Mouse (Mus musculus) yolk sac, embryonic 10.5 days (tissue): ENCODE data around the gene Psmb6.

Experiments
- DNase-seq: peaks from one replicate; pipeline ENCODE4 v3.0.0-alpha.2; 2017; ENCODE audit warnings: low spot score

Gene Psmb6

DNA sequence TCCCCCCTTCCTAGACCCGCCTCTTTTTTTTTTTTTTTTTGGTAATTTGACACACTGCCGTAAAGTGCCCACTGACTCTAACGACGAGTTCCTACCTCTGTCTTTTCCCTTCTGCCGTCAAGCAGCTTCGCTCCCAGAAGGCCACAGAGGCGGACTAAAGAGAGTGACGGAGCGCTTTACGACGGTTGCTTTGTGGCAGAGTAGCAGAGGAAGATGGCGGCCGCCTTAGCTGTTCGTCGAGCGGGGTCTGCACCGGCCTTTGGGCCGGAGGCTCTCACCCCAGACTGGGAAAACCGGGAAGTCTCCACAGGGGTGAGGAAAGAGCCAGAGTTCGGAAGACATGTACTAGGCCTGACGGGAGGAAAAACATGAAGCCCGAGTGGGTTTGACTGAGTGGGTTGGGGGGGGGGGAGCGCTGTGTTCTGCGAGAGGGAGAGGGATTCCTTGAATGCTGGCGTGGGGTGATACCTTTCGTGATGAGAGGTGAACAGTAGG, at the start of gene Psmb6:
Gene Psmb6 (plus strand): TSS at position 184 of the 495 bp plus-strand sequence.
- DNase-seq = peak; percentile 95

DNA sequence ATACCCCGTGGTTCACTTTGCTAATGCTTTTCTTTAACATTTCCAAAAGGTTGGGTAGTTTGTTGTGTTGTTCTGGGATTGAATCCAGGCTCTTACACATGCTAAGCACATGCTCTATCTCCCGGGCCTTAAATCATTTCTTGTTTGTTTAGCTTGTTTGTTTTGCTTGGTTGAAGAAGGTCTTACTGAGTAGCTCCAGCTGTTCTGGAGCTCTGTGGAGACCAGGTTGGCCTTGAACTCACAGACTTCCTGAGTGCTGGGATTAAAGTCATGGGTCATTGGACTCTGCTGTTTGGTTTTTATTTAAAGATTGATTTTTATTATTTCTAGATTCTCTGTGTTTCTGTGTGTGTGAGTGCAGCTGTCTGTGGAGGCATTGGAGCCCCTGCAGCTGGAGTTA, 39.7 kb upstream of the Psmb6 start:
- no peak for DNase-seq

DNA sequence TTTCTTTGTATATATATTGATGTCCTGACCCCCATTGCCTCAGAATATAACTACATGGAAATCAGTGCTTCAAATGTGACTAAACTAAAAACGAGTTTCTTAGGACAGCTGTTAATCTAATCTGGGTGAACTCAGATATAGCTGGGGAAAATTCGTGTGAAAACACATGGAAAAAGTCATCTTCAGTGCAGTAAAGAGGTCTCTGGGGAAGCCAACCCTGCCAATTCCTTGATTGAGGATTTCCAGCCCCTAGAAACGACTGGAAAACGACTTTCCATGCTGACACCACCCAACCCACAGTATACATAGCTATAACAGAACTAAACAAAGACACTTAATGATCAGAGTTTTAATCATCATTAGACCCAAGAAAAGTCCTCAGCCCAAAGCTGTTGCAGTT, 37.4 kb upstream of the Psmb6 start:
- no peak for DNase-seq

DNA sequence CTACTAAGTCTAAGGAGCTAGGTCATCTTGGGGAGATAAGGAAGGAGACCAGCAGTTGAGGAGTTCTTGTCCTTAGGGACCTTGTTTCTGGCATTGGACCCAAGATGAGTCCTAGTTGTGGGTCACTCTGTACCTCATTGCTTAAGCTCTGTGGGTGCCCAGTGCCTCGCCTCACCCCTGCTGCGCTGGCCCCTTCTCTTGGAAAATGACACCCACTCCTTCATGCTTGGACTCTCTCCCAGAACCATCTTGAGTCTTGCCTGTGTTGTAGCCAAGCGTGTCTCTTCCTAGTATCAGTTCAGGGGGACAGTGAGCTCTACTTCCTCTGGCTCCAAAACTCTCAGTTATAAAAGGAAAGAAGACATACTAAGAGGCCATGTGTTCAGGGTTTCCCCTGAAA, 36.0 kb upstream of the Psmb6 start:
- DNase-seq = no peak

DNA sequence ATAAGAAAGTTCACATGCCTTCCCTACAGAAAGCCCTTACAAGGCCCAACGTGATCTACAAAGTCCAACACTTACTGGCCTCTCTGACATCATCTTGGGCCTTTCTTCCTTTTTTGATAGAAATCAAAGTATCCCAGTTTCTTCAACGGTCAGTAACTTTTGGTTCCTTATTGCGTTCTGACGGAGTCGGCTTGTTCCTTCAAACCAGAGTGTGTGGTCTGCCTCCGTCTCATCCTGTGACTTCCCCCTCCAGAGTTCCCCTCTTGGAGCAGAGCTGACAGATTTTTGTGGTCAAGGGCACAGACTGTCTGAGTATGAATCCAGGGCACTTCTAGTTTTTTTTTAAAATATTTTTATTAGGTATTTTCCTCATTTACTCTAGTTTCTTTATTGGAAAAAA, 35.5 kb upstream of the Psmb6 start:
- no peak for DNase-seq

DNA sequence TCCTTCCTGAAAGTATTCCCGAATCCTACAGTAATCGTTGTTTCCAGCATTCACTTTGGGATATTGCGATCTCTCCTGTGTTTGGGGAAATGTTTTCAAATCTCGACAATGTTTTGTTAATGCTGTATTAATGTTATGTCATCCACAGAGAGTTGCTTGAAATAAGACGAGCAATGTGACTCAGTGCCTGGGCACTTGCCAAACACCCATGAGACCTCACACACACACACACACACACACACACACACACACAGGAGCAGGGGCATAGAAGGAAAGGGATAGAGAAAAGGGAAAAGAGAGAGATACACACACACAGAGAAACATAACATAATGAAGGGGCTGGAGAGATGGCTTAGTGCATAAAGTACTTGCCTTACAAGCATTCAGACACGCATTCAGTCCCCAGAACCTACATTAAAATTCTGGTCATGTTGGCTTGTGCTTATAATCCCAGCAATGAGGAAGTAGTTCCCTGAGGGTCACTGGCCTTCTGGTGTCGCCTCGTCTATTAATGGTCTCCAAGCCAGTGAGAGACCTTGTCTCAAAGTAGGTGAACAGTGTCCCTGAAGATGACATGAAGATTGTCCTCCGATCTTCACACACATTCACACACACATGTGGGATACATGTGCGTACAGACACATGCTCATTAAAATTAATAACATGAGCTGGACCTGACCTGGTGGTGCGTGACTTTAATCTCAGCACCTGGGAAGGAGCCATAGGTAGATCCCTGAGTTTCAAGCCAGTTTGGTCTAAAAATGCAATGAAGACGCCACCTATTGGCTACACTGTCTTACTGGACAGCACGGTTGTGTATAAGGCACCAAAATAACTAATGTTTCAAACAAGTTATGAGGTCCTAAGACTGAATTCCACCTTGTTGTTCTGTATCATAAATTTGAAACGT, 25.3 kb upstream of the Psmb6 start:
- no peak for DNase-seq

DNA sequence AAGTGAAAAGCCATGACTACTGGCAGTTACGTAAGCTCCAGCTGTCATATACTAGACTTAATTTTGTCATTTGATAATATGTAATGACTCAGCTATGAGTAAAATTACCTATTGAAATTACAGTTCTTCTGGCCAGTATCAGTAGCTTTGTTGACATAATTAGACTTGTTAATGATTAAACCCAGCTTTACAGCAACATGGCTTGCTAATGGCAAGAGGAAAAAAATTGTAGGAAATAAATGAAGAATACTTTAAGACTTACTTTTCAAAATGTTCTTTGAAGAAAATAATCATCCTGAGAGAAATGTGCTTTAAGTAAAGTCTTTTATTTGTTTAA, 24.7 kb upstream of the Psmb6 start:
- no peak for DNase-seq

DNA sequence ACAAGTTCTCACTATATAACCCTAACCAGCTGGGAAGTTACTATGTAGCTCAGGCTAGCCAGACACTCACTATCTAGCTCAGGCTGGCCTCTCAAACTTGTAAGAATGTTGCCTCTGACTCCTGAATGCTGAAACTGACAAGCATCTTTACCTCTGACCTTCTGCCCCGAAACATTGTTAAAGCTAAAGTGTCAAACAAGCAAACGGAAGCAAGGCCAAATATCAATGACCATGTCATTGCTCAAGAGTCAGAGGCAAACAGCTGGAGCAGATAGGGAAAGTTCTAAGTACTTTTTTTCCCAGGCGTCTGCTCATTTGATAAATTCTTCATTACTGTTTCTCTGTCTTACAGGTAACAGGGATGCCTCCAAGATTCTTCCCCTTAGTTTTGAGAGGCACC, 23.1 kb upstream of the Psmb6 start:
- DNase-seq = peak; percentile 50

DNA sequence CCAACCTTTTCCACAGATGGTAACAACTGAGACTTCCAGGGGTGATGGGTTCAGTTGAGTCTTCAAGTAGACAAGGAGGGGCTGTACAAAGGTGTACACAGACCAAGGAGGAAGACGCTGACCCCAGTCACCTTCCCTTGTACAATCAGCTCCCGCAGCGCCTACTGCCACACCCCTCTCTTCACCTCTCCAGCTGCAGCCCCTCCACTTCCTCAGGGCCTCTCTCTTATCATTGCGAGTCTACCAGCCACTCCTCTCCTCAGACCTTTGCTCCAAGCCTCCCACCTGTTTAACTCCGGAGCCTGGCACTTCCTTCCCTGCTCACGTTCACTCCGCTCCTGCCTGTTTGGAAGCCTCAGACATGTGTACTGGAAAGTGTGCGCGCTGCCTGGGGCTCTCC, 20.2 kb upstream of the Psmb6 start, which contains the start of gene Tm4sf5:
Gene Tm4sf5 (plus strand): TSS at position 275 of the 400 bp plus-strand sequence.
- peak; percentile 74 for DNase-seq

DNA sequence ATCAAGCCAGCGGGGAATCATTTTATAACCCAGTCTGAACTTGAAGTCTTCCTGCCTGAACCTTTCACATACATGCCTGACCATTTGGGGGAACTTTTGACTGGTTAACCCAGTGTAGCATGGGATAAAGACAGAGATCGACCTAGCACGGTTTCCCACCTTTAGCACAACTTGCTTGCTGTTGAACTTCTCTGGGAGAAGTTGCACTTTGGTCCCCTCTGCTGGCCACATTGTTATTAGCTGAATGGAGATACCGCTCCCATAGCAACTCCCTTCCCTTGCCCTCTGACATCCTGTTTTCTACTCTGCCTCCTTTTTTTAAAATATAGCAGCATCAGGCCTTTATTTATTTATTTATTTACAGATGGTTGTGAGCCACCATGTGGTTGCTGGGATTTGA, 18.8 kb upstream of the Psmb6 start:
- peak; percentile 76 for DNase-seq

DNA sequence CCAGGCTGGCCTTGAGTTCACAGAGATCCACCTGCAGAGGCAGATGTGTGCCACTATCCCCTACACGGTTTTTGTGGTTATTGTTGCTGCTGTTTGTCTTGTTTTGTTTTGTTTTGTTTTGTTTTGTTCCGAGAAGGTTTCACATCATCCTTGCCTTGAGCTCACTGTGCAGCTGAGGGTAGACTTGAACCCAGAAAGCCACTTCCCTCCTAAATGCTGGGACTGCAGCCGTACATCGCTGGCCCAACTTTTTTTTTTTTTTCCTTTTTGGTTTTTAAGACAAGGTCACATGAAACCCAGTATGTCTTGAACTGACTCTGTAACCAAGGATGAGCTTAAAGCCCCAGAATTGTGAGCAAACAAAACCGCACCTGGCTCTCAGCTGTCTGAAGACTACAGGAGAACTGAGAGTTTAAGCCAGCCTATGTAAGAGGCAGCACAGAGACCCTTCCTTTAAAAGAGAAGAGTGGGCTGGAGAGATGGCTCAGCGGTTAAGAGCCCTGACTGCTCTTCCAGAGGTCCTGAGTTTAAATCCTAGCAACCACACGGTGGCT, 18.1 kb upstream of the Psmb6 start:
- DNase-seq = no peak

DNA sequence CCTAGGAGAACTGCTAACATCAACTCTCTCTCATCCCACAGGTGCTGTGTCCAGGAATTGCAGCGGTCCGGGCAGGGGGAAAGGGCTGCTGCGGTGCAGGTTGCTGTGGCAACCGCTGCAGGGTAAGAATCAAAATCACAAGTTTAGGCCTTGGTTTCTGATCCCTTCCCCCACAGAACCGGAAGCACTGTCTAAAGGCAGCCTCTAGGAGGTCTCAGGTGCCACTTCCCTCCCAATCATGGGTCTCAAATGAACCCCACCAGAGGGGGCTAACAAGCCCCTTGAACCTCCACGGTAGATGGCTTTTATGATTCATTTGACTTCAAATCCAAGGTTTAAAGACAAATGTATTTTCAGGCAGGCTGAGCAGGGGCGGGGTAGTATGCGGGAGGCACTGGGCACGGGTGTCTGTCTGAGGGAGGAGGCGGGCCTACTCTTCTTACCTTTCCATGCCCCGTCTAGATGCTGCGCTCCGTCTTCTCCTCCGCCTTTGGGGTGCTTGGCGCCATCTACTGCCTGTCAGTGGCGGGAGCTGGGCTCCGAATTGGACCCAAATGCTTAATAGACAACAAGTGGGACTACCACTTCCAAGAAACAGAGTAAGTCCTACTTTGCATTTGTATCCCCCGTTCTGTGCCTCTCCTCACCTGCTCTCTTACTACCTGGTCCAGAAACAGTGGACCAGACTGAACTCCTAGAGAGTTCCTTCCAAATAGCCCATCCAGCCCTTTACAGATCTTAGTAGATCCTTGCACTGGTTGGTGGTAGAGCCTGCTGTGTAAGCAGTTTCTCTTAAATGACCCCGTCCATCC, 15.2 kb upstream of the Psmb6 start:
- DNase-seq = peak; percentile 77

DNA sequence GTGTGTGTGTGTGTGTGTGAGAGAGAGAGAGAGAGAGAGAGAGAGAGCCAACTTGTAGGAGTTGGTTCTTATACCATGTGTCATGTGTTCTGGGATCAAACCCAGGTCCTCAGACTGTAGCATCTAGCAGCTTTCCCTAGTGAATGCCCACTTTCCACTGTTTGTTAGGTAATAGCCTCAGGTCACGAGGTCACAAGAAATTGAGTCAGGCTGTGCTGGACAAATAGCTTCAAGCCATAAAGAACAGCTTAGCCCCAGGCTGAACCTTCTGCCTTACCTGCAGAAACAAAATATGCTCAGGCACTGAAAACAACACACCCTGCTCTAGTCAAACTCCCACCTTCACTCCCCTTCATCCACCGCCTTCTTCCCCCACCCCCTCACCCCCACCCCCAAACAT, 13.9 kb upstream of the Psmb6 start:
- DNase-seq = peak; percentile 55

DNA sequence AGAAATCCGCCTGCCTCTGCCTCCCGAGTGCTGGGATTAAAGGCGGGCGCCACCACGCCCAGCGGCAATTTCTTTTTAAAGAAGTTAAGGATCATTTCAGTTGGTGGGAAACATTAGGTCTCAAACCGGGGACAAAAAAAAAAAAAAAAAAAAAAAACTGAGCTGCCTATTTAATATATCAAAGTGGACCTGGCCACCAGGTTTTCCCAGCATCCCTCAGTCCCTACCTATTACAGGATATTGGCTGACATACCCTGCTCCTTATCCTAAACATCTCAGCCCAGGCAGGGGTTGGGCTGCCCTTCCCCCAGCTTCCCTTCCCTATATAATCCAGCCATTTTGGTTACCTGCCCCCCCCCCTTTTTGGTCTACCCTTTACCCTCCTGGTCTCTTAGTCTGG, 13.3 kb upstream of the Psmb6 start:
- no peak for DNase-seq

DNA sequence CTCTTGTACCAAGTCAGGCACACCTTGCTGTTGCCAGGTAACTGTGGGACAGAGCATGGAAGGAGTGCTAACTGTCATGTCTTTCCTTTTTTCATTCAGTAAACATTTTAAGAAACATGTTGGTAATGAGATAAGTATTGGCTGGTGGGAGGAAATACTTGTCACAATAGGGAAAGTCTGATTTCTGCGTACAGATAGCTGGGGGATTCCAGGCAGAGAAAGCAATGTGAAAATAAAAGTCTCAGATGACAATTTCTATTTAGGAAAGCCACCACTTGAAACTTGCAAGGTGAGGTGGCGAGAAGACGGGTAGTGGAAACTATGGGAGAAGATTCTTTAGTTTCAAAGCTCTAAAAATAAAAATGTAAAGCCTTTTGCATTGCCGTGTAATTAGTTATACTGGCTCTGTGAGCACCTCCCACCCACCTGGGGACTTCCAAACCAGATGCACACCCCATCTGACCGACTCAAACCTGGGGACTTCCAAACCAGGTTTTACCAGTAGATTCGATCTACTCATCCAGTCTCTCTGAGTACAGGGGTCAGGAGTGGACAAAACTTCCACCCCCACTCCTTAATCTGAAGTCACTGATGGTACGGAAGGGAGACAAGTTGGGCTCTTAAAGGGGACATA, 12.3 kb upstream of the Psmb6 start:
- DNase-seq = no peak

DNA sequence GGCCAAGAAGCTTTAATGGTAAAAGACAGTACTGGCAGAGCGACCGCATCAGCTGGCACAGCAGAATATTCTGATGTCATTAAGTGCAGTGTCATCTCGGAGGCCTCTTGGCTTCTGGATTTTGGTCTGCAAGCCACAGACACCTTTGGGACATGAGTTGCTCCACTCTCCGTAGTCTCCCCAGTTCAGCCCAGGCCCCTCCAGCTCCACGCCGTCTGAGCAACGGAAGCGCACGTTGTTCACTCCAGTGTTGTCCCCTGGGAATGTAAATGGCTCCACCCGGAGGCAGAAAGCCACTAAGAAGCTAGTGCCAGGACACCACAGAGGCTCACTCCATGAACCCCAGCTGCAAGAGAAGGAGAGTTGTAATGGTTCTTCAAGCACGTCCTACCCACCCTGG, 11.6 kb upstream of the Psmb6 start:
- no peak for DNase-seq

DNA sequence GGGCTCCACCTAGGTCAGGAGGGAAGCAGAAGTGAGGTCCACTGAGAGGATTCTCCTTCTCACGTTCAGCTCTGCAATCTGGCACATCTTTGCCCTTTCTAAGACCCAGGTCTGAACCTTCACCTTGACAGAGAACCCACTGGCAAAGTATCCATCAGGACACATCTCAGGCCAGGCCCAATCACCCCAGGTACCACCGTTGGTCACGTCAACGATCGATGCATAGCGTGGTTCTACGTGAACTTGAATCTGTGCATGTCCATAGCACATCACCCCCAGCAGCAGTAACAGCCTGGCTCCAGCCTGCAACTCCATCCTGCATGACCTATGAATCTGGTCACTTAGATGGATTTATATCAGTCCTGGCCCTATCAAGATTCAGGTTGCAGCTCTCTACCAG, 10.9 kb upstream of the Psmb6 start, which contains the start of gene Vmo1:
Gene Vmo1 (minus strand): TSS at position 329 of the 400 bp plus-strand sequence.
- no peak for DNase-seq

DNA sequence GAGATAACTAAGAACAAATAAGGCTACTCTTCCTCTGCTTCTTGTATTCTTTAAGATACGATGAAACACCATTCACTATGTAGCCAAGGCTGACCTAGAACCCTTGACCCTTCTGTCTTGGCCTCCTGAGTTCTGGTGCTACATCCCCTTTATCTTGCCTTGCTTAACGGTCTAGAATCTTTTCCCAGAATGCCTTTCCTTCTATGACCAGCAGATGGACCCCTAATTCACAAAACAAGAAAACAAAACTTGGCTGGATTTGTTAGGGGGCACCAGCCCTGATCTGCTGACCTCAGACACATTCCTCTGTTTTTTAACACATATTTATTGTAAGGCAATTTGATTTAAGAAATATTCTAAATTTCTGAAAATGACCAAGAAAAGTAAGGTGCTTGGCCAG, 8.8 kb upstream of the Psmb6 start:
- peak; percentile 63 for DNase-seq

DNA sequence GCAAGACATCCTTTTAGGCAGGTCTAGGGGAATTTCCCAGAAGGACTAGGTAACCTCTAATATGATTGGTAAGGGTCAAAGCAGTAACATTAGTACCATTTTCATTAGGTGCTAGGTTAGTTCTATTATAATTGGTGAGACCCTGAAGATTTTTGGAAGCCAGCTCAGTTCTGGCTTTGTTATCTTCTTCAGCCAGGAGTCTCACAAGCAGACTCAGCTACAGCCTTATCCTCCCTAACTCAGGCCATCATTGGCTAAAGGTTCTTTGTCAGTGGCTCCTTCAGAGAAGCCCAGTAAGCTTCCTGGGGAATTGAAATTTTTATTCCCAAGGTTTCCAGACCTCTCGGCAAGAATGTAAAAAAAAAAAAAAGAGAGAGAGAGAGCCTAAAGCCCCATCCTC, 6.7 kb upstream of the Psmb6 start:
- no peak for DNase-seq

DNA sequence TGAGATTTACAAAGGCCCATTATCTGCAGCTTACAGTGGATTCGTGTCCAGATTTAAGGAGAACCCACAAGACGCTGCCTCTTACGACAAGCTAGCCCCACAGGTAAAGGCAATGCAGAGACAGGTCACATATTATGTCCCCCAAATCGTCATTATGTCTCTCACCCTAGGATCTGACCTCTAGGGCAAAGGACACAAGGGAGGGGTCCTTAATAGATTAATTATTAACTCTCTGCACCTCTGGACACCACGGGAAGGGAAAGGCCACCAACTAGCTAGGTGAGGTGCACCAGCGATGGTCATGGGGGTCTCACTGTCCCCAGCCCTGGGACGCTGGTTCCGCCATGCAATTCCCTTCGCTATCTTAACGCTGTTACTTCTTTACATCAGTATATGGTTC, 6.2 kb upstream of the Psmb6 start, which contains the start of gene Gltpd2:
Gene Gltpd2 (plus strand): TSS at position 274 of the 400 bp plus-strand sequence.
- DNase-seq = peak; percentile 81

DNA sequence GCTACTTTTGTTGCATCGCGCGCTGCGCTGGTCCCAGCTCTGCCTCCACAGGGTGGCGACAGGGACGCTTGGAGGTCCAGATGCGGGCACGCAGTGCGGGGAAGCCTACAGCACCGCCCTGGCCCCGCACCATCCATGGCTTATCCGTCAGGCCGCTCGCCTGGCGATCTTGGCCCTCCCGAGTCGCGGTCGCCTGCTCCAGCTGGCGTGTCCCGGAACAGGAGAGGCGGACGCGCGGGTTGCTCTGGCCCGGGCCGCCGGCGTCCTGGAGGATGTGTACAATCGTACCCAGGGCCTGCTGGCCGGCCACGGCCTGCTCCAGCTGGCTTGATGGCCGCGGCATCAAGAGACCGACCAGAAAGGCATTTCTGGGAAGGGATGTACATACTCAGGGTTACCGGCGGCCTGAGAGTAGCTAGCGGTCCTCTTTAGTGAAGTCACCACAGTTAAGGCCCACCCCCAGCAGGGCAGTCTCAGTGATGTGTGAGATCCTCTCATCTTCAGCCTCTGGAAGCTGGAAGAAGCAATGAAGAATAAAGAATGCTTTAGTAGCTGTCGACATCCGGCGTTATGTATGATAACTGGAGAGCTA, 4.9 kb upstream of the Psmb6 start:
- peak; percentile 64 for DNase-seq
